In genomic region chr6:54818389-54818788, GRCm38 (mm10) we compare ENCODE assay signal across 7 mouse cellular contexts. TPM values are rescaled to one million over a fixed set of nuclear protein-coding genes. Genes with fewer than 3 reads are reported as not detected.
A peak's percentile ranks its signal among the peaks of the same experiment; 100 is the strongest.
DNase-seq lines count a peak whose midpoint lies in the region; ATAC-seq lines count a peak whose summit lies in the region.

No protein-coding gene starts in this region.

- H3K4me1 ChIP-seq in megakaryocyte, embryonic 14.5 days, result peaks cover 55% of the 10 kb centered on the region
- H3K4me1 ChIP-seq in forebrain, embryonic 10.5 days, result peaks cover 38% of the 10 kb centered on the region
- peaks cover 22% of the 10 kb centered on the region for H3K4me1 ChIP-seq in limb, embryonic 12.5 days (replicated peaks)
- peaks cover 9% of the 10 kb centered on the region; the same call in 1 of the 2 replicates for H3K4me1 ChIP-seq in stomach, embryonic 14.5 days (ENCODE audit: control insufficient read depth, insufficient read depth, low read length)

- no peaks in the 10 kb centered on the region for H3K27me3 ChIP-seq in megakaryocyte, embryonic 14.5 days (replicated peaks)
- H3K27me3 ChIP-seq in forebrain, embryonic 10.5 days (ENCODE audit: poor library complexity, severe bottlenecking), result peaks cover 16% of the 10 kb centered on the region
- H3K27me3 ChIP-seq in limb, embryonic 12.5 days, result no peaks in the 10 kb centered on the region
- H3K27me3 ChIP-seq in stomach, embryonic 14.5 days (ENCODE audit: control insufficient read depth, insufficient read depth, low read length), result no peaks in the 10 kb centered on the region

- peaks cover 15% of the 10 kb centered on the region for H3K36me3 ChIP-seq in megakaryocyte, embryonic 14.5 days (replicated peaks; ENCODE audit: low read length)
- H3K36me3 ChIP-seq in forebrain, embryonic 10.5 days (replicated peaks), result peaks cover 7% of the 10 kb centered on the region
- H3K36me3 ChIP-seq in limb, embryonic 12.5 days, result no peaks in the 10 kb centered on the region
- H3K36me3 ChIP-seq in stomach, embryonic 14.5 days (ENCODE audit: control insufficient read depth, insufficient read depth, low read length), result no peaks in the 10 kb centered on the region

- H3K9ac ChIP-seq in limb, embryonic 12.5 days (replicated peaks), result no peak overlapping the region
- no peak overlapping the region for H3K9ac ChIP-seq in stomach, embryonic 14.5 days (replicated peaks; ENCODE audit: low read depth, low read length)

- no peak for DNase-seq in forebrain, embryonic 10.5 days (ENCODE audit: extremely low spot score, low spot score)
- DNase-seq in natural killer cell, adult 2 months (ENCODE audit: low spot score in 2 of 2), result no peak
- no peak for DNase-seq in spleen, postnatal 10 days (ENCODE audit: low spot score in 2 of 2)

- 63% methylated on average over 2 of the region's 2 CpGs for WGBS in forebrain, embryonic 10.5 days
- 43% methylated on average over 2 of the region's 2 CpGs for WGBS in limb, embryonic 12.5 days
- 54% methylated on average over 2 of the region's 2 CpGs for WGBS in stomach, embryonic 14.5 days

- no peak overlapping the region for H3K27ac ChIP-seq in forebrain, embryonic 10.5 days
- no peak overlapping the region for H3K27ac ChIP-seq in limb, embryonic 12.5 days
- no peak overlapping the region for H3K27ac ChIP-seq in stomach, embryonic 14.5 days (ENCODE audit: low read length)

- peak overlapping the region; percentile 56 for H3K4me2 ChIP-seq in limb, embryonic 12.5 days
- peak overlapping the region; percentile 79 for H3K4me2 ChIP-seq in stomach, embryonic 14.5 days (replicated peaks; ENCODE audit: low read depth, low read length)

- H3K4me3 ChIP-seq in megakaryocyte, embryonic 14.5 days (replicated peaks), result peak overlapping the region; percentile 96
- peak overlapping the region; percentile 79 for H3K4me3 ChIP-seq in forebrain, embryonic 10.5 days
- peak overlapping the region; percentile 85 for H3K4me3 ChIP-seq in limb, embryonic 12.5 days (replicated peaks)
- peak overlapping the region; percentile 82 for H3K4me3 ChIP-seq in stomach, embryonic 14.5 days (ENCODE audit: low read depth, low read length)

- ATAC-seq in megakaryocyte, adult 5-6 weeks (ENCODE audit: poor library complexity, severe bottlenecking), result no peak
- no peak for ATAC-seq in limb, embryonic 12.5 days (ENCODE audit: insufficient number of reproducible peaks, insufficient read depth, low FRiP score, low TSS enrichment, low read depth)
- no peak for ATAC-seq in stomach, embryonic 14.5 days (ENCODE audit: insufficient number of reproducible peaks, insufficient read depth, low FRiP score, low read depth)

- H3K9me3 ChIP-seq in megakaryocyte, embryonic 14.5 days, result no peaks in the 10 kb centered on the region
- H3K9me3 ChIP-seq in forebrain, embryonic 10.5 days, result no peaks in the 10 kb centered on the region; the same call in 1 of the 2 replicates
- H3K9me3 ChIP-seq in limb, embryonic 12.5 days, result no peaks in the 10 kb centered on the region
- H3K9me3 ChIP-seq in stomach, embryonic 14.5 days (ENCODE audit: control insufficient read depth, low read depth, low read length), result no peaks in the 10 kb centered on the region

RNA-seq across cellular contexts. Expression of gene Znrf2, which starts 1.7 kb away (rescaled TPM):
- 15.8 and 22.0 TPM in 2 replicates for polyA plus RNA-seq in megakaryocyte, embryonic 14.5 days (2012; ENCODE audit: insufficient read depth, low replicate concordance)
- 78.0 and 83.0 TPM in 2 replicates for total RNA-seq in megakaryocyte, adult 5-6 weeks (2015)
- total RNA-seq in megakaryocyte, adult 5-6 weeks (2017), result 76.2 and 77.6 TPM in 2 replicates
- 1.8 and 2.3 TPM in 2 replicates for polyA plus RNA-seq in forebrain, embryonic 10.5 days (2016; fragmentation: Nextera tagmentation; extraction: Ambion mirVana)
- polyA plus RNA-seq in limb, embryonic 12.5 days (2016; fragmentation: Nextera tagmentation; extraction: Ambion mirVana), result 3.1 and 3.9 TPM in 2 replicates
- polyA plus RNA-seq in stomach, embryonic 14.5 days (2014; fragmentation: Nextera tagmentation; extraction: Ambion mirVana), result 5.8 and 6.0 TPM in 2 replicates
